Mouse (Mus musculus) layer of hippocampus, adult 9-11 months (tissue): ENCODE measurements at regions not wholly inside any gene's neighbourhood (a gene's known extent, or its start where the extent isn't known, plus 50 kb on each side); places are given as distances from the start of the nearest gene placed in this dataset.

Experiments
- DNase-seq: peaks from one replicate; pipeline ENCODE4 v3.0.0; 2022

DNA sequence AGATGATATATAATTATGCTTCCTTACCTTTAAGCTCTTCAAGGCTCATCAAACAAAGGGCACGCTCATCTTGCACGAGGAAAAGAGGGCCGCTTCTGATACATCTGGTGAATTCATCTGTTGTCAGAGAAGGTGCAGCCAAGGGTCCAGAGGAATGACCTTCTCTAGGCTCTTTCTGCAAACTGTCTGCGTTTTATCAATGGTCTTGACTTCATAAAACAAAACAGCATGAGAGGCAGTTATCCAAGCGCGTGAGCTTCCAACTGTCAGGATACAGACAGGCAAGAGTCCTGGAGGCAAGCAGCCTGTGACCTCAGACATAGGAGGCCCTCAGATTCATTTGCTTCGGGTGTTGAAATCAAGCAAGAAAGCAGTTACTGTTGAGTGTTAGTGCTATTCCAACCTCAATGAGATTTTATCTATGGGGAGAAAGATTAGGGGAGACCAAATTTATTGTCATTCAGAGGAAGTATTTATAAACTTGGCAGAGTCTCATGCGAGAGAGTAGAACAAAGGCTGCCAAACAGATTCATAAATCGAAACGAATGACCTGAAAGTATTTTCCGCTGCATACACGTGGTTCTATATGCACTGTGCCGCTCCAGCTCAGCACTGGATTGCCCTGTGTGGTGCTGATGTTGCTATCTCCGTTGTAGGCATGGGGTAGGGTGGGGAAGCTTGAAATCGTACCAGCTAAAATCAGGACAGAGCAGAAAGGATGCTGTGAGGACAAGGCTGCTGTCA lies 107.2 kb upstream of the Vangl1 start:
- no peak for DNase-seq

DNA sequence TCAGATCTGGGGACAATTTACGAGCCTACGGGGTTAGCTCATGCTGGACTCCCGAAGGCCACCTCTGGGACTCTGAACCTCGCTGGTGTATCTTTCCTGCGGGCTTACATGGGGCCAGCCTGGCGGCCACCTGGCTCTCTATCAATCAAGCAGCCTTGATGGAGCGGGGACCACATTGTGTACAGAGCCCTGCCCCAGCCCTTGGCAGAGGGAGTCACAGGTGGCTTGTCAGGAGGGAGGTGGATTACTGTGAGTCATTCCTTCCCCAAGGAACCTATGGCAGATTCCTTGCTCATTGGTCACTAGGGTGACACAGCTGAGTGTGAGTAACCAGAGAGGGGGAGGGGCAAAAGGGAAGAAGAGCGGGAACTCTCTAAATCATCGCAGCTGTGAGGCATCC lies 105.8 kb upstream of the Vangl1 start:
- no peak for DNase-seq

DNA sequence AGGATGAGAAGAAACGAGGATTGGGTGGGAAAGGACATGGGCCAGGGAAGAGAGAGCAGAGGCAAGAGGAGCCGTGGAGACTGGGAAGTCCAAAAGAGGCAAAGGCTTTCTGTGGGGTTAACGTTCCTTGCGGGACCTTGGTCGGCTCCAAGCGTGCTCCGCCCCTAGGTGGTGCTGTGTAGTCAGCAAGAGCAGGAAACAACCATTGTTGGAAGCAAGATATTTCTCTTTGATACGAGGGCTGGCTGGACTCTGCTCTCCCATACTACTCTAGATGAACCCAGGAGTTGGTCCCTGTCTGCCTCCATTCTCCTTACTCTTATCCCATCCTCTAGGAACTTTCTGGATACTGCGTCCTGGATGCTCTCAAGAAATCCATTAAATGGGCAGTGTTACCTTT lies 105.3 kb upstream of the Vangl1 start:
- peak; percentile 17 for DNase-seq

DNA sequence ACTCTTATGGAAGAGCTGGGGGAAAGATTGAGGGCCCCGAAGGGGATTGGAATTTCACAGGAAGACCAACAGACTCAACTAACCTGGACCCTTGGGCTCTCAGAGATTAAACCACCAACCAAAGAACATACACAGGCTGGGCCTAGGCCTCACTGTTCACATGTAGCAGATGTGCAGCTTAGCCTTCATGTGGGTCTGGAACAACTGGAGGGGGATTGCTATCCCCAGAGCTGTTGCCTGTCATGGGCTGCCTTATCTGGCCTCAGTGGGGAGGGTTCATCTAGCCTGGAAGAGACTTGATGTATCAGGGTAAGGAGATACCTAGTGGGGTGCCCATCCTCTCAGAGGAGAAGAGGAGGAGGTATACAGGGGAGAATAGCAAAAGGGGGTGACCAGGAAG lies 103.2 kb upstream of the Vangl1 start:
- no peak for DNase-seq

DNA sequence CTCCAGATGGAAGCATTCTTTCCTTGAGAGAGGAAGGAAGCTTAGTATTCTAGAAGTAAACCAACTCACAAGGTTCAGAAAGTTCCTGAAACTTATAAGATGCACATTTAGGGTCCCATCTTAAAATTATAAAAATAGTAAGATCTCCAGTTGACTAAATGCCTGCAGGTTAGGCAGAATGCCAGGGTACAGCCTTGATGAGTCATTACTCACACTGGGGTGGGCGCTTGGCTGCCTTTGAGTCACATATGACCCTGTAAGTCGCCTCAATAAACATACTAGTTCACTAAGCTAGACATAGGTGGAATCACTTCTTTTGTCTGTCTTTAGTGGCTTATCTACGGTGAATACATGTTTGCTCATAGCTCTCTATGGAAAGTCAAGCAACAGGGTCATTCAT lies 87.9 kb upstream of the Vangl1 start:
- no peak for DNase-seq

DNA sequence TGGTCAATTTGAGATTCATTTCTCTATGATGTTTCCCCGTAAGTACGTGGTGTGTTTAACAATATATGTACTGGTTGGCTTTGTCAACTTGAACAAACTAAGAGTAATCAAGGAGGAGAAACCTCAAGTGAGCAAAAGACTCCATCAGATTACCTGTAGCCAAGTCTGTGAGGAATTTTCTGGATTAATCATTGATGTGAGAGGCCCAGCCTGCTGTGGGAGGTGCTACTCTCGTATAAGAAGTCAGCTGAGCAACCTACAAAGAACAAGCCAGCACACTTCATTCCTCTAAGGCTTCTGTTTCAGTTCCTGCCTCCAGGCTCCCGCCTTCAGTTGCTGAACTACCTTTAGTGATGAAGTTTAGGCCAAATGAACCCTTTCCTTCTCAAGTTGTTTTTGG lies 77.5 kb upstream of the Vangl1 start:
- no peak for DNase-seq

DNA sequence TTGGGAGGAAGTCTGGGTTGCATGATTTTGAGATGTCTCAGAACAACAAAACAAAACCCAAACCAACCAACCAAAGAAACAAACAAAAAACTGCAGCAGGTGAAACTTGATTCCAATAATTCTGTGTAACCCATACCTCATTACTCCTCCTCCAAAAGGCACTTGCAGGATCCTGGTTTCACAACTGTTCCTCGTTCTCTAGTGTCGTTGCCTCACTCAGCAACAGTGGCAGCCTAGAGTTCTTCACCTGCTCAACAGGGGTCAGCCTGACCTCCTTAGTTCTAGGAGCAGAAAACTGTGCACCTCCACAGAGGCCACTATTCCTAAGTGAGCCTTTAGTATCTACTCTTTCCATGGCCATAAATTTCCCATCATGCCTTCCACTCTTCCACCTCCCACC lies 72.3 kb upstream of the Vangl1 start:
- no peak for DNase-seq

DNA sequence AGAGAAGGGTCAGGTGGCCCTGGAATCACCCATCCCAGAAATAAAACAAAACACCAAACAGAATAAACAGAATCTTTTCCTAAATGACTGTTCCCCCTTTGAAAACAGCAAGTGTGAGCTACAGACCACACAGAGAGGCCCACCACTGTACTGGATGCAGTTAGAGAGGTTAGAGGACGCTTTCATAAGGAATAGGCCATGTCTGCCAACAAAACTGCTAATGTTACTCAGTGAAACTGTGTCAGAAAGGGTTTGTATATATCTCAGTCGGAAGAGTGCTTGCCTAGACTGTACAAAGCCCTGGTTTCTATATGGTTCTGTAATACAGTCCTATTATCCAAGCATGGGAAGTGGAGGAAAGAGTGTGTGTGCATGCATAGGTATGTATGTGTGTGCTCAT lies 71.8 kb upstream of the Vangl1 start:
- no peak for DNase-seq

DNA sequence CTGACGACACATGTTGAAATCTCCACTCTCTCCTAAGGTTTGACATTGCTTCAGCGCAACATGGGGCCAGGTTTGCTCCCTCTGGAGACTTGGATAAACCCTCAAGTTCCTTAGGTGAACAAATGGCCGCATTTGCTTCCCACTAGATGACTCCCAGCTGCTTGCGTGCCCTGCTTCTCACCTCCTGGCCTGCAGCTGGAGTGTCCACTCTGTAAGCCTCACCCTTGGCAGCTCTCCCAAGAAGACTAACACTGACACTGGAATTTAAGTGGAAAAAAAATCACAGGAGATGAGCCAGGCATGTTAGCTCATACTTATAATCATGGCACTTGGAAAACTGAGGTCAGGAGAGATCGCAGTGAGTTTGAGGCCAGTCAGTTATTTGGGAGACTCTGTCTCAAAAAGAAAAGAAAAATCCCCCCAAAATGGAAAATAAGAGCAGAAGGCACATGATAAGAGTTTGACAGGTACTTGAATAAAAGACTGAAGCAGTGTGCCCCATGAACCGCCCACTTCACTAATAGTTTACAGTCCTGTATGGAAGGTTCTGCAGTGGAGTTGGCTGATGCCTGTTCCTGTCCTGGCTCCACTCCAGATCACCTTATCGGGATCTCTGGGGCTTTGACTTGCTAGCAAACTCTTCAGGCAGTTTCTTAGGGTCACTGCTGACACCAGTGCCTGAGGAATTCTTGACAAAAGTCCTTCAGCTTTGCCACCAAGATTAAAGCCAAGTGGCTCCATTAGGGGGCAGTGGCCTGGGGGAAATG lies 70.9 kb upstream of the Vangl1 start:
- no peak for DNase-seq

DNA sequence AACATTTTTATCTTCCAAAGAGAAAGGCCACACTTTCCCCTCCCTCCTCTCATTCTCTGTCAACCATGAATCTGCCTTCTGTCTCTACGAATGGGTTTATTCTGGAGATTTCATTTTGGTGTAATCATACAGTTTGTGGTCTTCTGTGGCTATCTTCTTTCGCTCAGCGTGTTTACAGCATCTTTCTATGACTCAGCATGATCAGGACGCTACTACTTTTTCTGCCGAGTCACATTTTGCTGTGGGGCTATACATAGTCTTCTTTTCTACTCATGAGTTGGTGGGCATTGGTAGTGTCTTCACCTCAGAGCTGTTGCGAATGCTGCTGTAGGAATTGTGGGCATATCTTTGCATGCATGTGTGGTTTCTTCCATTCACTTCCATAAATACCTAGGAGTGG lies 66.3 kb upstream of the Vangl1 start:
- no peak for DNase-seq

DNA sequence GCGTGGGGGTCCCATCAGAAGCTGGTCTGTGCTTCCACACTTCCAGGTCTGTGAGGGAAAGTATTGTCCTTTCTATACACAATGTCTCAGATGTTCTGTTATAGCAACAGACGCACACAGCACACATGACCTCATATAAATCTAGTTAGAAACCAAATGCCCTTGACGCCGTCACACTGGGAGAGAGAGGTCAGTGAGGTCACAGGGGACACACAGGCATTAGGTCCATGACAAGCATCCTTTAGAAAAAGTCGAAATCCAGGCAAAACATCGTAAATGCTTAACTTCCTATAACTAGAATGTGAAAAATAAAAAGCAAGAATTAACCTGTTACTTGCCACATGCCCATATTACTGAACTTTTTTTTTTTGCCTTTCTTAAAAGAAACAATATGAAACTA lies 65.8 kb upstream of the Vangl1 start:
- DNase-seq, result no peak

DNA sequence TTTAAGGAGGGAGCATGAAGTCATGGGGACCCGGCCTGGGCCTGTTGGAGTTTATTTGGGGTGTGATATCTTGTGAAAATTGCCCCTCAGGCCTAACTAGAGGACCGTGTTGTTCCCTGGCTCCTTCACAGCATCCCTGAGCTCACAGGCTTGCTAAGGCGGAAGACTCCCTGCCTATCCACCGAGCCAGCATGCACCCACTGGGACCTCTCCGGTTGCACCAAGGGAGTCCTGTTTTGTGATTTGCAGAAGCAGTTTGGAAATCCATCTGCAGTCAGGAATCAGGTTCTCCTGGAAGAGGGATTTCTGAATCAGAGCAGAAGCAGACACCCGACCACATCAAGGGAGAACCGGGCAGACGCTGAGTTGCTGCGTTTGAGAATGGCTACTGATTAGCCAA lies 61.6 kb upstream of the Vangl1 start:
- no peak for DNase-seq

DNA sequence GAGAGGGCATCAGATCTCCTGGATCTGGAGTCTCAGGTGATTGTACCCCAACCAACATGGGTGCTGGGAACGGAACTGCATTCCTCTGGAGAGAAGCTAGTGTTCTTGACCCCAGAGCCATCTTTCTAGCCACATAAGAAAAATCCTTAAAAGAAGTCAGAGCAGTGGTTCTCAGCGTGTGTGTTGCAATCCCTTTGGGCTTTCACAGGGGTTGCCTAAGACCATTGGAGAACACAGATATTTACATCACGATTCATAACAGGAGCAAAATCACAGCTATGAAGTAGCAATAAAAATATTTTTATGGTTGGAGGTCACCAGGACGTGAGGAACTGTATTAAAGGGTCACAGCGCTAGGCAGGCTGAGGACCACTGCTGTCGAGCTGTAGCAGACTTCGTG lies 60.7 kb upstream of the Vangl1 start:
- no peak for DNase-seq

DNA sequence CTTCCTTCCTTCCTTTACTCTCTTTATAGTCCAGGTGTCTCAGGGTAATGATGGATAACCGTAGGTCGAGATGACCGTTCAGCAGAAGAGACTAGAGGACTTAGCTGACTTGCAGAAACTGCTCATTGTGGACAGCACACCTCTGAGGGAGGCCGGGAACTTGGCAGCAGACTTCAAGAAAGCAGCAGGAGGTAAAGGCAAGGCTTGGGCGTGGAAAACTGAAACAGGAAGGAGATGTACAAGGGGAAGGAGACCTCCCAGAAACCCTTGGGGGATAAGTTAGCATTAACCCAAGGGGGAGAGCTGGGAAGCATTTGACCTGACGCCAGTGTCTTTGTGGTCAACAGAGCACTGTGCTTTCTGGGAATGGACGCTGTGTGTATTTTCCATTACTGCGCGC lies 58.8 kb upstream of the Vangl1 start:
- no peak for DNase-seq

DNA sequence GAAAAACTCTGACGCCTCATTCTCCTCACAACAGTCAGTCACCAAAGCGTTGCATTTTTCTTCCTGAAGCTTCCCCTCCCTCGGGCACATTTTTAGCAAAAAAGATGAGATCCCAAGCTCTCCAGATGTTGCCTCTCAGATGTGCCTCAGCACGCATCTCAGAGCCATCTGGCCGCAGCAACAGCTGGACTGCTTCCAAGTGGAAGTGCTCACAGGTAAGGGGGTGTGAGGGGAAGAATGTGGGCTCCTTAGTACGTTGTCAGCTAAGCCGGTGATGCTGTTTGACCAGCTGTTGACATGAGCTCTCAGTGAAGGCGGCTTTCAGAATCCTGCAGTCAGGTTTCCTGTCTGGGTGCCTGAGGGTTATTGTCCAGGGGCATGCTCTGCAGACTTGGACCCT lies 58.2 kb upstream of the Vangl1 start:
- peak; percentile 15 for DNase-seq

DNA sequence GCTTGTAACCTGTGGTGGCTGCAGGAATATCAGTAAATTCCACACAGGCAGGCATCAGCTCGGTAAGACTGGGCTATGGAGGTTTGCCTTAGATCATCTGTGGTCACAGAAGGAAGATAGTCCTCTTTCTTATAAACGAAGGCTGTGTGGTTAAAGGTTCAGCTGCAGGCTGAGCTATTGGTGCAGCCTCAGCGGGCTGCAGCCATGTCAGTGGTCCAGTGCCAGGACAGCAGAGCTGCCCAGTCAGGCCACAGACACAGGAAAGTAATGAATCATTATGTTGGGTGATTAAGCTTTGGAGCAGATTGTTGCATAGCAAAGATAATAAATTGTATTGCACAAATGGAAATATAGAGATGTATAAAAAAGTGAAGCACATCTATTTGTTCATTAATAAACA lies 57.0 kb upstream of the Vangl1 start:
- no peak for DNase-seq
